Comparison of ENCODE assay signal across 23 mouse cellular contexts in genomic region chr13:52990139-52990538, GRCm38 (mm10). TPM values are rescaled to one million over a fixed set of nuclear protein-coding genes. Genes with fewer than 3 reads are reported as not detected.
A peak's percentile ranks its signal among the peaks of the same experiment; 100 is the strongest.
DNase-seq lines count a peak whose midpoint lies in the region; ATAC-seq lines count a peak whose summit lies in the region.
"Had no signal": no experiment of that assay in that cellular context is flagged by ENCODE, and none has a peak within 500 bp of the region (broad histone marks: within the 10 kb centered on the region; RNA-seq: fewer than 3 reads in every experiment).

No protein-coding gene starts in this region.

- no peaks in the 10 kb centered on the region for H3K27me3 ChIP-seq in heart, embryonic 13.5 days (replicated peaks)
- no peaks in the 10 kb centered on the region for H3K27me3 ChIP-seq in heart, embryonic 10.5 days (ENCODE audit: insufficient read depth, poor library complexity, severe bottlenecking)
- no peaks in the 10 kb centered on the region for H3K27me3 ChIP-seq in embryonic facial prominence, embryonic 12.5 days
- H3K27me3 ChIP-seq in limb, embryonic 12.5 days, result no peaks in the 10 kb centered on the region; the same call in 1 of the 2 replicates
- H3K27me3 ChIP-seq: liver, embryonic 15.5 days; Patski had no signal

- no peak for DNase-seq in heart, embryonic 10.5 days (ENCODE audit: low spot score)
- DNase-seq in NIH3T3 (ENCODE audit: low read depth), result peak; percentile 32
- no peak for DNase-seq in layer of hippocampus, postnatal 10 days (ENCODE audit: low spot score in 2 of 2)
- DNase-seq in spleen, adult 12 weeks (ENCODE audit: low spot score), result no peak
- DNase-seq: cerebellum, adult 11-12 months; cerebellum, postnatal 14 days; gastrocnemius, postnatal 10 days; heart, adult 18-20 months; kidney, adult 2 months; kidney, postnatal 36 days; liver; lung, postnatal 4 days had no signal

- no peak for ATAC-seq in heart, embryonic 13.5 days (ENCODE audit: extremely low read depth, insufficient number of reproducible peaks, low FRiP score, low TSS enrichment)
- no peak for ATAC-seq in embryonic facial prominence, embryonic 12.5 days (ENCODE audit: insufficient number of reproducible peaks, insufficient read depth, low FRiP score, low TSS enrichment)
- ATAC-seq in limb, embryonic 12.5 days (ENCODE audit: insufficient number of reproducible peaks, insufficient read depth, low FRiP score, low TSS enrichment, low read depth), result no peak
- ATAC-seq: forebrain, embryonic 14.5 days; midbrain, embryonic 16.5 days; Patski had no signal

- no peak overlapping the region for H3K4me3 ChIP-seq in heart, embryonic 13.5 days
- no peak overlapping the region for H3K4me3 ChIP-seq in heart, embryonic 10.5 days
- H3K4me3 ChIP-seq in embryonic facial prominence, embryonic 12.5 days, result no peak overlapping the region
- H3K4me3 ChIP-seq in limb, embryonic 12.5 days (replicated peaks), result no peak overlapping the region
- H3K4me3 ChIP-seq: liver, embryonic 15.5 days; lung, embryonic 15.5 days; midbrain, embryonic 10.5 days; myocyte had no signal

- peaks cover 35% of the 10 kb centered on the region for H3K4me1 ChIP-seq in heart, embryonic 13.5 days
- peaks cover 25% of the 10 kb centered on the region for H3K4me1 ChIP-seq in heart, embryonic 10.5 days
- H3K4me1 ChIP-seq in embryonic facial prominence, embryonic 12.5 days, result peaks cover 20% of the 10 kb centered on the region
- peaks cover 10% of the 10 kb centered on the region; the same call in 1 of the 2 replicates for H3K4me1 ChIP-seq in limb, embryonic 12.5 days (replicated peaks)
- H3K4me1 ChIP-seq: midbrain, embryonic 10.5 days had no signal

- H3K36me3 ChIP-seq in heart, embryonic 13.5 days, result no peaks in the 10 kb centered on the region
- H3K36me3 ChIP-seq in heart, embryonic 10.5 days, result no peaks in the 10 kb centered on the region
- H3K36me3 ChIP-seq in embryonic facial prominence, embryonic 12.5 days, result no peaks in the 10 kb centered on the region
- H3K36me3 ChIP-seq in limb, embryonic 12.5 days, result no peaks in the 10 kb centered on the region
- H3K36me3 ChIP-seq: liver, embryonic 15.5 days; lung, embryonic 15.5 days; midbrain, embryonic 10.5 days had no signal

- 0 out of 2 replicates have a peak overlapping the region, but pooled peaks have one; percentile 16 for H3K9ac ChIP-seq in heart, embryonic 13.5 days
- no peak overlapping the region for H3K9ac ChIP-seq in embryonic facial prominence, embryonic 12.5 days
- no peak overlapping the region; the same call in 1 of the 2 replicates for H3K9ac ChIP-seq in limb, embryonic 12.5 days (replicated peaks)
- H3K9ac ChIP-seq: hindbrain, embryonic 14.5 days; liver, embryonic 15.5 days; lung, embryonic 15.5 days had no signal

- WGBS in heart, embryonic 13.5 days, result 48% methylated on average over 9 of the region's 9 CpGs
- WGBS in heart, embryonic 10.5 days, result 51% methylated on average over 9 of the region's 9 CpGs
- 51% methylated on average over 9 of the region's 9 CpGs for WGBS in embryonic facial prominence, embryonic 12.5 days
- WGBS in limb, embryonic 12.5 days, result 44% methylated on average over 9 of the region's 9 CpGs

- peaks cover 2% of the 10 kb centered on the region for H3K9me3 ChIP-seq in heart, embryonic 13.5 days
- no peaks in the 10 kb centered on the region for H3K9me3 ChIP-seq in heart, embryonic 10.5 days
- no peaks in the 10 kb centered on the region for H3K9me3 ChIP-seq in embryonic facial prominence, embryonic 12.5 days
- H3K9me3 ChIP-seq in limb, embryonic 12.5 days, result peaks cover 5% of the 10 kb centered on the region; the same call in 1 of the 2 replicates
- H3K9me3 ChIP-seq: liver, embryonic 15.5 days; lung, embryonic 15.5 days; midbrain, embryonic 10.5 days had no signal

- no peak overlapping the region for H3K4me2 ChIP-seq in heart, embryonic 13.5 days
- no peak overlapping the region for H3K4me2 ChIP-seq in embryonic facial prominence, embryonic 12.5 days (replicated peaks)
- H3K4me2 ChIP-seq in limb, embryonic 12.5 days, result no peak overlapping the region
- H3K4me2 ChIP-seq: hindbrain, embryonic 14.5 days; liver, embryonic 15.5 days; lung, embryonic 15.5 days had no signal

- no peak overlapping the region for H3K27ac ChIP-seq in heart, embryonic 13.5 days (replicated peaks)
- H3K27ac ChIP-seq in heart, embryonic 10.5 days, result no peak overlapping the region
- H3K27ac ChIP-seq in embryonic facial prominence, embryonic 12.5 days, result peak overlapping the region; percentile 61; the same call in 1 of the 2 replicates
- H3K27ac ChIP-seq in limb, embryonic 12.5 days, result 0 out of 2 replicates have a peak overlapping the region, but pooled peaks have one; percentile 64
- H3K27ac ChIP-seq: hindbrain, embryonic 14.5 days; liver, embryonic 15.5 days; lung, embryonic 15.5 days; midbrain, embryonic 10.5 days had no signal

RNA-seq across cellular contexts. Expression of gene Nfil3, which starts 9.3 kb away (rescaled TPM):
- polyA plus RNA-seq in heart, embryonic 13.5 days (2015; fragmentation: Nextera tagmentation; extraction: Ambion mirVana), result 36.8 and 41.9 TPM in 2 replicates
- 32.7 and 43.1 TPM in 2 replicates for polyA plus RNA-seq in heart, embryonic 10.5 days (2016; fragmentation: Nextera tagmentation; extraction: Ambion mirVana)
- 30.3 and 30.8 TPM in 2 replicates for polyA plus RNA-seq in embryonic facial prominence, embryonic 12.5 days (2016; fragmentation: Nextera tagmentation; extraction: Ambion mirVana)
- polyA plus RNA-seq in limb, embryonic 12.5 days (2016; fragmentation: Nextera tagmentation; extraction: Ambion mirVana), result 30.1 and 31.6 TPM in 2 replicates
- total RNA-seq in layer of hippocampus, postnatal 10 days (2021), result 10 to 100 TPM; 12.3 to 12.9 TPM

Comparison
In these comparisons a context has a peak if more than half of its experiments do, and no peak if none do; other contexts are left out.
1. H3K27ac ChIP-seq: peak in embryonic facial prominence, embryonic 12.5 days (single experiment) and limb, embryonic 12.5 days (single experiment); none in heart, embryonic 13.5 days (single experiment) and heart, embryonic 10.5 days (single experiment).